Mouse (Mus musculus): Measurements from ENCODE around the gene Hoxa4. TPM values are rescaled to one million over a fixed set of nuclear protein-coding genes. Genes with fewer than 3 reads are reported as not detected.

Hoxa4 gene
- total and polyA plus RNA-seq, 2 experiments from 2014 or later = 0.08 to 0.38 TPM

GRCm38 (mm10) chr6:52216691-52217458 lies 25.3 kb upstream of the Hoxa4 start:
- DNase-seq (ENCODE audit: low spot score) (no peak), ATAC-seq (ENCODE audit: insufficient read depth, low read depth) (no peak)
- Histone ChIP-seq H3K4me3 (ENCODE audit: low read depth, low read length) (peak overlapping the region; percentile 33), H3K4me1 (ENCODE audit: control insufficient read depth, insufficient read depth) (no peaks in the 10 kb centered on the region), H3K9ac (replicated peaks; ENCODE audit: low read depth, low read length) (no peak overlapping the region), H3K9me3 (replicated peaks; ENCODE audit: control insufficient read depth, low read length) (no peaks in the 10 kb centered on the region), H3K36me3 (replicated peaks; ENCODE audit: control insufficient read depth, insufficient read depth, low read length) (no peaks in the 10 kb centered on the region), H3K27me3 (ENCODE audit: control insufficient read depth, insufficient read depth, low read length) (peaks cover 100% of the 10 kb centered on the region), H3K4me2 (ENCODE audit: low read depth, low read length) (peak overlapping the region; percentile 45), H3K27ac (ENCODE audit: low read depth) (no peak overlapping the region)
- TF ChIP-seq CTCF (IDR thresholded peaks at IDR 0.05; ENCODE audit: low read depth) = no peak
- no peak for TF ChIP-seq EP300 (IDR thresholded peaks at IDR 0.05; ENCODE audit: low read depth)
- 3% methylated on average over 60 of the region's 60 CpGs for WGBS

- no peaks in the 10 kb centered on the region for H3K9me3 ChIP-seq (replicated peaks; ENCODE audit: control insufficient read depth, low read length)
- H3K4me1 ChIP-seq (ENCODE audit: control insufficient read depth, insufficient read depth) = no peaks in the 10 kb centered on the region
- no peaks in the 10 kb centered on the region for H3K36me3 ChIP-seq (replicated peaks; ENCODE audit: control insufficient read depth, insufficient read depth, low read length)
- no peak overlapping the region for H3K9ac ChIP-seq (replicated peaks; ENCODE audit: low read depth, low read length)
- no peak for ATAC-seq (ENCODE audit: insufficient read depth, low read depth)
- WGBS = 4% methylated on average over 30 of the region's 30 CpGs
- no peak overlapping the region for H3K27ac ChIP-seq (ENCODE audit: low read depth)
- H3K27me3 ChIP-seq (ENCODE audit: control insufficient read depth, insufficient read depth, low read length) = peaks cover 100% of the 10 kb centered on the region
- H3K4me2 ChIP-seq (ENCODE audit: low read depth, low read length) = no peak overlapping the region
- no peak for TF ChIP-seq CTCF (IDR thresholded peaks at IDR 0.05; ENCODE audit: low read depth)
- no peak for TF ChIP-seq EP300 (IDR thresholded peaks at IDR 0.05; ENCODE audit: low read depth)
- no peak for DNase-seq (ENCODE audit: low spot score)
- H3K4me3 ChIP-seq (ENCODE audit: low read depth, low read length) = 0 out of 2 replicates have a peak overlapping the region, but pooled peaks have one; percentile 7
Measured at GRCm38 (mm10) chr6:52215771-52216535, 24.4 kb upstream of the Hoxa4 start.

GRCm38 (mm10) chr6:52215070-52215469 lies 23.5 kb upstream of the Hoxa4 start:
- no peak overlapping the region for H3K4me2 ChIP-seq (ENCODE audit: low read depth, low read length)
- no peak for TF ChIP-seq EP300 (IDR thresholded peaks at IDR 0.05; ENCODE audit: low read depth)
- TF ChIP-seq CTCF (IDR thresholded peaks at IDR 0.05; ENCODE audit: low read depth) = no peak

GRCm38 (mm10) chr6:52214271-52214670 lies 22.7 kb upstream of the Hoxa4 start:
- Histone ChIP-seq H3K4me2 (ENCODE audit: low read depth, low read length) (no peak overlapping the region), H3K9ac (replicated peaks; ENCODE audit: low read depth, low read length) (no peak overlapping the region), H3K4me1 (ENCODE audit: control insufficient read depth, insufficient read depth) (no peaks in the 10 kb centered on the region), H3K4me3 (ENCODE audit: low read depth, low read length) (no peak overlapping the region), H3K9me3 (replicated peaks; ENCODE audit: control insufficient read depth, low read length) (no peaks in the 10 kb centered on the region), H3K36me3 (replicated peaks; ENCODE audit: control insufficient read depth, insufficient read depth, low read length) (no peaks in the 10 kb centered on the region), H3K27ac (ENCODE audit: low read depth) (no peak overlapping the region), H3K27me3 (ENCODE audit: control insufficient read depth, insufficient read depth, low read length) (peaks cover 100% of the 10 kb centered on the region)
- no peak for ATAC-seq (ENCODE audit: insufficient read depth, low read depth)
- TF ChIP-seq CTCF (IDR thresholded peaks at IDR 0.05; ENCODE audit: low read depth) = no peak
- no peak for TF ChIP-seq EP300 (IDR thresholded peaks at IDR 0.05; ENCODE audit: low read depth)
- WGBS = 15% methylated on average over 5 of the region's 5 CpGs
- DNase-seq (ENCODE audit: low spot score) = no peak

More at GRCm38 (mm10) chr6:52215070-52215469, 23.5 kb upstream of the Hoxa4 start:
- H3K4me1 ChIP-seq (ENCODE audit: control insufficient read depth, insufficient read depth) = no peaks in the 10 kb centered on the region
- WGBS = 21% methylated on average over 3 of the region's 3 CpGs
- H3K27me3 ChIP-seq (ENCODE audit: control insufficient read depth, insufficient read depth, low read length) = peaks cover 100% of the 10 kb centered on the region
- H3K9me3 ChIP-seq (replicated peaks; ENCODE audit: control insufficient read depth, low read length) = no peaks in the 10 kb centered on the region
- H3K36me3 ChIP-seq (replicated peaks; ENCODE audit: control insufficient read depth, insufficient read depth, low read length) = no peaks in the 10 kb centered on the region
- DNase-seq (ENCODE audit: low spot score) (no peak), ATAC-seq (ENCODE audit: insufficient read depth, low read depth) (no peak)
- H3K9ac ChIP-seq (replicated peaks; ENCODE audit: low read depth, low read length) = no peak overlapping the region
- no peak overlapping the region for H3K27ac ChIP-seq (ENCODE audit: low read depth)
- H3K4me3 ChIP-seq (ENCODE audit: low read depth, low read length) = no peak overlapping the region

GRCm38 (mm10) chr6:52213119-52213986 lies 21.8 kb upstream of the Hoxa4 start, which contains the start of the genes Hoxa3 and Gm28308:
Gene Hoxa3 (minus strand): TSS chr6:52213336.
Gene Gm28308 (minus strand): TSS chr6:52213339.
- WGBS = 4% methylated on average over 38 of the region's 38 CpGs
- H3K9ac ChIP-seq (replicated peaks; ENCODE audit: low read depth, low read length) = no peak within 1 kb of the TSS
- H3K27me3 ChIP-seq (ENCODE audit: control insufficient read depth, insufficient read depth, low read length) = peaks cover 100% of the 10 kb centered on the region
- no peaks in the 10 kb centered on the region for H3K4me1 ChIP-seq (ENCODE audit: control insufficient read depth, insufficient read depth)
- no peak for ATAC-seq (ENCODE audit: insufficient read depth, low read depth)
- H3K27ac ChIP-seq (ENCODE audit: low read depth) = no peak within 1 kb of the TSS
- H3K4me3 ChIP-seq (ENCODE audit: low read depth, low read length) = peak within 1 kb of the TSS; percentile 32
- no peaks in the 10 kb centered on the region for H3K9me3 ChIP-seq (replicated peaks; ENCODE audit: control insufficient read depth, low read length)
- no peaks in the 10 kb centered on the region for H3K36me3 ChIP-seq (replicated peaks; ENCODE audit: control insufficient read depth, insufficient read depth, low read length)
- TF ChIP-seq EP300 (IDR thresholded peaks at IDR 0.05; ENCODE audit: low read depth) (no peak), CTCF (IDR thresholded peaks at IDR 0.05; ENCODE audit: low read depth) (no peak)
- H3K4me2 ChIP-seq (ENCODE audit: low read depth, low read length) = peak within 1 kb of the TSS; percentile 43
- DNase-seq (ENCODE audit: low spot score) = no peak
